Mouse (Mus musculus) frontal cortex, adult (tissue): ENCODE data around the gene Olfr504.
"Not testable (repeated sequence)": the region's sequence is repeated elsewhere in the genome, so short reads cannot be mapped to it uniquely, and the experiment has no call there.

Experiments used
- ATAC-seq: cut with Nextera tagmentation; 2 replicates; pipeline ENCODE4 v1.9.2; 2017; ENCODE audit warnings: mild to moderate bottlenecking, moderate library complexity, mixed read lengths; ENCODE audit not compliant: low TSS enrichment

Olfr504 gene

GRCm38 (mm10) chr7:108565693-108566092 is at the start of gene Olfr504:
TSS of gene Olfr504 (minus strand) at chr7:108565793.
- no peak for ATAC-seq

- ATAC-seq: no peak
Observed at GRCm38 (mm10) chr7:108614110-108614509, 48.5 kb upstream of the Olfr504 start.

GRCm38 (mm10) chr7:108610487-108610886 is 44.9 kb upstream of the Olfr504 start, which contains the start of gene Olfr506:
TSS of gene Olfr506 (plus strand) at chr7:108610787.
- no peak for ATAC-seq

GRCm38 (mm10) chr7:108601916-108602315 is 36.3 kb upstream of the Olfr504 start:
- ATAC-seq: not testable (repeated sequence)

GRCm38 (mm10) chr7:108589797-108590196 is 24.2 kb upstream of the Olfr504 start:
- ATAC-seq: no peak

GRCm38 (mm10) chr7:108544227-108544626 is 21.4 kb downstream of the Olfr504 start, which contains the start of gene Olfr503:
TSS of gene Olfr503 (plus strand) at chr7:108544527.
- not testable (repeated sequence) for ATAC-seq

GRCm38 (mm10) chr7:108542416-108542815 is 23.2 kb downstream of the Olfr504 start:
- ATAC-seq: no peak

GRCm38 (mm10) chr7:108524965-108525364 is 40.6 kb downstream of the Olfr504 start, which contains the start of gene Olfr502:
TSS of gene Olfr502 (minus strand) at chr7:108525065.
- no peak for ATAC-seq
